11 mouse cellular contexts compared by ENCODE assay signal in genomic region chr6:138419871-138420535, GRCm38 (mm10).
DNase-seq lines count a peak whose midpoint lies in the region; ATAC-seq and TF ChIP-seq lines count a peak whose summit lies in the region.
"Had no signal": no experiment of that assay in that cellular context is flagged by ENCODE, and none has a peak within 500 bp of the region (broad histone marks: within the 10 kb centered on the region; RNA-seq: fewer than 3 reads in every experiment).

No protein-coding gene starts in this region.

- TF ChIP-seq CTCF in layer of hippocampus, adult 2 months (conservative IDR thresholded peaks at IDR 0.05), result no peak

- no peaks in the 10 kb centered on the region for H3K36me3 ChIP-seq in embryonic facial prominence, embryonic 15.5 days
- no peaks in the 10 kb centered on the region for H3K36me3 ChIP-seq in intestine, embryonic 15.5 days
- H3K36me3 ChIP-seq in neural tube, embryonic 15.5 days, result no peaks in the 10 kb centered on the region

- peak overlapping the region; percentile 62; the same call in 1 of the 2 replicates for H3K4me2 ChIP-seq in embryonic facial prominence, embryonic 15.5 days (replicated peaks)
- peak overlapping the region; percentile 77 for H3K4me2 ChIP-seq in intestine, embryonic 15.5 days (replicated peaks)
- H3K4me2 ChIP-seq in neural tube, embryonic 15.5 days, result peak overlapping the region; percentile 82

- H3K9ac ChIP-seq in embryonic facial prominence, embryonic 15.5 days, result no peak overlapping the region
- H3K9ac ChIP-seq in intestine, embryonic 15.5 days, result no peak overlapping the region
- peak overlapping the region; percentile 54 for H3K9ac ChIP-seq in neural tube, embryonic 15.5 days (replicated peaks)
- H3K9ac ChIP-seq: liver, postnatal 0 days had no signal

- H3K4me1 ChIP-seq in embryonic facial prominence, embryonic 15.5 days, result peaks cover 18% of the 10 kb centered on the region
- H3K4me1 ChIP-seq in intestine, embryonic 15.5 days (replicated peaks), result 0 out of 2 replicates have a peak, but pooled peaks cover 3% of the 10 kb centered on the region
- peaks cover 56% of the 10 kb centered on the region for H3K4me1 ChIP-seq in neural tube, embryonic 15.5 days

- no peak for ATAC-seq in embryonic facial prominence, embryonic 15.5 days (ENCODE audit: insufficient number of reproducible peaks, low FRiP score, low TSS enrichment, low read depth)
- no peak for ATAC-seq in intestine, embryonic 15.5 days
- peak; percentile 30; the same call in 1 of the 2 replicates for ATAC-seq in neural tube, embryonic 15.5 days (ENCODE audit: low FRiP score)
- ATAC-seq: liver, postnatal 0 days had no signal

- no peaks in the 10 kb centered on the region for H3K9me3 ChIP-seq in embryonic facial prominence, embryonic 15.5 days (replicated peaks)
- H3K9me3 ChIP-seq in intestine, embryonic 15.5 days, result no peaks in the 10 kb centered on the region
- H3K9me3 ChIP-seq in neural tube, embryonic 15.5 days (replicated peaks), result no peaks in the 10 kb centered on the region

- H3K27me3 ChIP-seq in embryonic facial prominence, embryonic 15.5 days, result peaks cover 25% of the 10 kb centered on the region
- peaks cover 7% of the 10 kb centered on the region; the same call in 1 of the 2 replicates for H3K27me3 ChIP-seq in intestine, embryonic 15.5 days (replicated peaks)
- H3K27me3 ChIP-seq in neural tube, embryonic 15.5 days (replicated peaks), result no peaks in the 10 kb centered on the region

- DNase-seq in layer of hippocampus, adult 2 months (ENCODE audit: low spot score in 2 of 2), result peak in 1 of 2 experiments; percentile 40
- DNase-seq in layer of hippocampus, adult 9-11 months, result no peak
- no peak for DNase-seq in right cerebral cortex, postnatal 10 days (ENCODE audit: low spot score in 2 of 2)
- DNase-seq in cerebellum, postnatal 14 days, result no peak
- no peak for DNase-seq in urinary bladder, postnatal 4 days (ENCODE audit: low spot score in 2 of 2)
- DNase-seq: adrenal gland, postnatal 25 days; heart, adult 11 months; liver, postnatal 0 days had no signal

- H3K27ac ChIP-seq in layer of hippocampus, adult 2 months, result peak overlapping the region; percentile 95
- no peak overlapping the region for H3K27ac ChIP-seq in embryonic facial prominence, embryonic 15.5 days (replicated peaks)
- no peak overlapping the region for H3K27ac ChIP-seq in intestine, embryonic 15.5 days
- peak overlapping the region; percentile 85 for H3K27ac ChIP-seq in neural tube, embryonic 15.5 days (replicated peaks)

- peak overlapping the region; percentile 75 for H3K4me3 ChIP-seq in layer of hippocampus, adult 2 months
- H3K4me3 ChIP-seq in embryonic facial prominence, embryonic 15.5 days (replicated peaks), result 0 out of 2 replicates have a peak overlapping the region, but pooled peaks have one; percentile 39
- 0 out of 2 replicates have a peak overlapping the region, but pooled peaks have one; percentile 4 for H3K4me3 ChIP-seq in intestine, embryonic 15.5 days (replicated peaks)
- H3K4me3 ChIP-seq in neural tube, embryonic 15.5 days (replicated peaks), result peak overlapping the region; percentile 51

- WGBS in embryonic facial prominence, embryonic 15.5 days, result 30% methylated on average over 8 of the region's 8 CpGs
- WGBS in intestine, embryonic 15.5 days, result 61% methylated on average over 8 of the region's 8 CpGs
- 12% methylated on average over 8 of the region's 8 CpGs for WGBS in neural tube, embryonic 15.5 days

Comparison
In these comparisons a context has a peak if more than half of its experiments do, and no peak if none do; other contexts are left out.
1. H3K27ac ChIP-seq: peak in layer of hippocampus, adult 2 months (single experiment) and neural tube, embryonic 15.5 days (single experiment); none in embryonic facial prominence, embryonic 15.5 days (single experiment) and intestine, embryonic 15.5 days (single experiment).
2. H3K4me3 ChIP-seq: peak in every context shown above with its lines; median percentile 75 in layer of hippocampus, adult 2 months; 51 in neural tube, embryonic 15.5 days; 39 in embryonic facial prominence, embryonic 15.5 days; 4 in intestine, embryonic 15.5 days.
3. Peak in every context shown above with its lines, with median percentiles within 50 percentile points of each other: H3K4me2 ChIP-seq.